Mouse (Mus musculus) lung, postnatal 4 days (tissue): ENCODE data around the gene Ube4a.

Source experiments
- DNase-seq, 2 experiments: peaks; one replicate each; pipeline ENCODE4 v3.0.0; 2021

The Ube4a gene

DNA sequence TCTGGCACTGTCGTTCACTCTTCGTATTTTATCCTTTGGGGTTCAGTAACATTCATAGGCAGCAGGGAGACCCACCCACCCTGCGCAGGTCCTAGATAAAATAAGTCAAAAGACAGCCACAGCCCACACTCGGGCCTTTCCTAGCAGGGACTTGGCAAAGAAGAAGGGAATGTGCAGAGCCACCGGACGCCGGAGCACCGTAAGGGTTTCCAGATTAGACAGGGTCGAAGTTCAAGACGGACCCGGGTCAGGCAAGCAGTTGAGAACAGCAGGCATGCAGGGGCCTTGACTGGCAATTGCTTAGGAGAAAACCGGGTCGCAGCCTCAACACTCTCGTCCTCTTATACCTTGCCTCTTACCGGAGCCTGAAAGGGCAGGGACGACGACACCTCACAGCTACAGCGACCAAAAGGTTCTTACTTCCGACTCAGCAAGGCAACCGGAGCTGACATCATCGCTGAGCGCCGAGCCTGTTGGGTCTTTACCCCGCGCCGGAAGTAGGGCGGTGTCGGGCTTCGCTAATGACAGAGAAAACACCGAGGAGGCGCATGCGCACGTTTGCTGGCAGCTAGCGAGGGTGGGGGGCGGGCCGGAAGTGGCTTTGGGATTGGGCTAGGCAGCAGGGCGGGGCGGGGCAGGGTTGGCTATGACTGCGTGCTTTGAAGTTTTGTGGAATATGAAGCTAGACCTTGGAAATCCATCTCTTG, at the start of gene Ube4a:
Gene Ube4a, minus strand, starts transcription at position 475 of the 707 bp plus-strand sequence.
- DNase-seq = peak; percentile 98 to 100

DNA sequence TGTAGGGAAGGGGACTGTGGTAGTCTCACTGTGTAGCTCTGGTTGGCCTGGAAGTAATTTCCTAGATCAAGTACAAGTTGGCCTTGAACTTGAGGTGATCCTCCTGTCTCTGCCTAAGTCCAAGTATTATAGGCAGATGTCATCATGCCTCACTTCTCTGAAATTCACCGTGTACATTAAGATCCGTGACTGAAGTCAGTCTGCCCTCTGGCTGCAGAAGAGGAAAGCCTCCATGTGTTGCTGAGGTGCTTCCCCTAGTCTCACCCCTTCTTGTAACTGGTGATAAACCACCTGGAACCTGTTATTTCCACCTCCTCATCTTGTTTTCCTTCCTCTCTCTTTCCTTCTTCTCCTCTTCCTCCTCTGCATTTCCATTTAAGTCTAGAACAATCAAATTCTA, 49.5 kb upstream of the Ube4a start:
- no peak for DNase-seq

DNA sequence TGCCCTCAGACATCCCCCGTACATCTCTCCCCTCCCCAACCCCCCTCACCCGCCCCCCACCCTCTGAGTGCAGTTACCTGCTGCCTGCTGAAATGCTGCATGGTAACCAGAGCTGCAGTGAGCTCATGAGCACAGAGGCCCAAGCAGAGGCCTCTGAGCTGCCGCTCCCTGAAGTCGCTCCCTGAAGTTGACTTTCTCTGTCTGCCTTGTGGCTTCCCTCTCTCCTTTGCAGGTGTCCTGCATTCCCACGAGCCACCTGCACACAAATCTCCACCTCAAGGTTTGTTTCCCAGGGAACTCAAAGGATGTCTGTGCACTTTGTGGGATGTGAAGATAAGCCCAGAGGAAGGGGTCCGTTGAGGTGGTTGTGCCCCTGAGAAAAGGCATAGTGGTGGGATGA, 45.9 kb upstream of the Ube4a start:
- no peak for DNase-seq

DNA sequence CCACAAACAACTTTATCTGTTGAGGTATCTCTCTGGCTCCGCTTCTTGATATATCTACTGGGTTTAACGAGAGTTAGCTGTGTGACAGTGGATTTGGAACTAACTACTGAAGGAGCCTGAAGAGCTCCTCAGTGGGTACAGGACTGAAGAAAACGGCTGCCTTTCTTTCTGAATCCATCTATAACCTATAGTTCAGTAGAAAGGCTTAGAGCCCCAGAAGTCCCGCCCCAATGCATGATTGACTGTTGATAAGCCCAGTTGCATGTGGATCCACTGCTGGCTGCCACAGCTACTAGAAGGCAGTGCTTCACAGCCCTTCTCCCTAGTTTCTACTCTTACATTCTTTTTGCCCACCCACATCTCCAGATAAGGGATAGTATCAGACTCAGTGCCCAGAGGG, 45.1 kb upstream of the Ube4a start:
- no peak for DNase-seq

DNA sequence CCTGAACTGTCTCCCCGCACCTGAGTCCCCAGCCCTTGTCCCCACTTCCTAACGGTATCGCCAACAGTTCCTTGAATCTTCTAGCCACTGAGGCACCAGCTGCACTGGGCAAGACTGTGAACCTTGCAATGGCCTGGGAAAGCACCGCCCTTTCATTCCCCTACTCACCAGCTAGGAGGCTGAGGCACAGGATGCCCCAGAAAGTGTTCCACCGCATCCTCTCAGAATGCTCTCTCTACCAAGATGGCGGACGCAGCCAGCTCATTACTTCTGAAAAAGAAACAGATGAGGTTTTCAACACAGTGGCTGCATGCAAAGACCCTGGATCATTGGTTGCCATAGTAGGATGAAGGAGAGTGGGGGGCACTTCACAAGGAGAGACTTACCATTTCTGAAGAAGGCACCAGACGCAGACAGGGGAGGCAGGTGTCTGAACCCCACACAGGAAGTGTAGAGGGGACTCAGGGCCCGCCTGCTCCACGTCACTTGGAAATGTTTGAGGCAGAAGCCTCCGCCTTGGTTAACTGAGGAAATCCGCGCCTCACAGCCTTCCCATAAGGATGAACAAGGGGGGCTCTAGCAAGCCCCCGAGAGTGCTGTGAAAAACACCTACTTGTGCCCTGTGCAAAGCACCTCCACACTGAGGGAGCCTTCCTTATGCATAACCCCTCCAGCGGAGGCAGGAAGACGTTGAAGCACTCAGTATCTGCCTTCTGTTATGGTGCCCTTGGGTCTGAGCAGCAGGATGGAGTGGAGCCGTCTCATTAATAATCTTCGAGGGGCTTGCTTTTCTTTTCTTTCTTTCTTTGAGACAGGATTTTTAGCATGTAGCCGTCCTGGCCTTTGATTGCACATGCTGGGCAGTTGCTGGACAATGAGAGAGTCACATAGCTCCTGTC, 44.0 kb upstream of the Ube4a start, which contains the start of gene Cd3e:
Gene Cd3e, minus strand, starts transcription at position 448 of the 899 bp plus-strand sequence.
- DNase-seq = no peak

DNA sequence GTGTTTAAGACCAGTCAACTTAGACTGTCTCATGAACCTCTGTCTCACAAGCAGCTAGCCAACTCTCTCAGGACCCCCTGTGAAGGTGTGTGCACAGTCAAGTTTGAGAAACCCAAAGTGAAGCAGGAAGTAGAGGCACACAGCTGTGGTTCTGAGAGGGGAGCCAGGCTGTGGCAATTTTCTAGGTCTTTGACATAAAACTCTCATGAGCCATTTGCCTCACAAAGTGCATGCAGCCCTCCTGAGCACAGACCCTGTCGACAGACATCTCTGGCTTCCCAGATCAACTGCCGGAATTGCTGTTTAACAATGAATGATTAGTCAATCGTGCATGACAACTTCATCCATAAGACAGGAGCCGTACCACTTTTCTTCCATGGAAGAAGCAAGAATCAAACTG, 42.9 kb upstream of the Ube4a start:
- no peak for DNase-seq

DNA sequence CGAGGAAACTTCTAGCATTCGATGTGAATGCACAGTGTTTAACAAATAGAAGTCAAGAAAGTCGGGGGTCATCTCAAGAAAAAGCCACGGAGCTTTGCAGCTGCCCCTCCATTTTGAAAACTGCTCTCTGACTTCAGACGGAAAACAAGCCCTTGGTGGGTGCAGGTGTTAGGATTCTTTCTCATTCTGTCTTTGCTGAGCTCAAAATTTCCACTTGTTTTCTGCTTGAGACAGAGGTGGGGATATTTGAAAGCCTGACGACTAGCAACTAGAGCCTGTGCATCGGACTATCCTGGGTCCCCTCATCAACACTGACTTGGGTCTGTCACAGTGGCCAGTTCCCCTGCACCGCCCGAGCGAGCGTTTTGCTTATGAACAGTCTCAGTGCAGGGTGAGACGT, 42.0 kb upstream of the Ube4a start:
- no peak for DNase-seq

DNA sequence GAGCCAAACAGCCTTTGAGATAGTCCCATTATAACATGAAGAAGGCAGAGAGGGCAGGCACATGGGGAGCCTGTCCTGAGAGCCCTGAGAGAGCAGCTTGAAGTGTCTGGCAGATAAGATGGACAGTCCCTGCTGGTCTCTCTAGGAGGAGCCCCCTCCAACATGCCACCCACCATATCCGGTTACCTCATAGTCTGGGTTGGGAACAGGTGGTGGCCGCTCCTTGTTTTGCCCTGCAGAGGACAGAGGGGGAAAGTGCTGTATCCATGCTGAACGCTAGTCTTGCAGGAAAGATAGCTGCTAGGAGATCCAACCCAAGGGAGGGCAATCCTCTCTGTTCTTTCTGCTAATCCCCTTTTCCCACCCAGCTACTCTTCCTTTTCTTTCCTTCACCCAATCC, 34.8 kb upstream of the Ube4a start:
- no peak for DNase-seq

DNA sequence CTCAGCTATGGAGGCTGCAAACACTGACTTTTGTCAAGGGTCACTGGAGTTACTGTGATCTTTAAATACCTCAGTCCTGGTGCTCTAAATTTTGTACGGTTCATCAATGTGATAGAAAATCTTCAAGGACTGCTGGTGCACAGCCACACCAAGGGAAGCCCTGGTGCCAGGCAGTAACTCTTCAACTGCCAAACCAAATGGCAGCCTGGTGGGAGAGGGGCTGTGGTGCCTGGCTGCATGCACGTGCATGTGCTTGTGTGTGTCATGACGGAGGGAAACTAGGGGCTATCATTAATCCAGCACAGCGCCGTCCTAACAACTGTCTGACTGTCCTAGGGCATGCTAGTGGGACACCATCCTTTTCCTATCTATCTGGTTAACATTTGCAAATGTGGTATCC, 34.4 kb upstream of the Ube4a start:
- no peak for DNase-seq

DNA sequence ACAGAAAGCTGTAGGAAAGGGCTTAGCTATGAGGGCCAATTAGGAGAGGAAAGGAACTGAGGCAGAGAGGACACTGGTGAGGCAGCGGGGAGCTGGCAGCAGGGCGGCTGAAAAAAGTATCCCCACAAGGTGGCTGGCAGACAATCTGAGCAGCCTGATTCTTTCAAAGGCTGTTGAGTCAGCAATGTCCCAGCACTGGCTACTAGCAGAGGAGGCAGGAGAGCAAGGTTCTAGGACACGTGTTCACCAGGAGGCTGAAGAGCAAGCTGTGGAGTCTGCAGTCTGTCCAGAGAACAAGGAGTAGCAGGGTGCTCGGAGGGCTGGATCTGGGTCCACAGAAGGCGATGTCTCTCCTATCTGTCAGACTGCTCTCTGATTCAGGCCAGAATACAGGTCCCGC, 33.8 kb upstream of the Ube4a start:
- DNase-seq = no peak

DNA sequence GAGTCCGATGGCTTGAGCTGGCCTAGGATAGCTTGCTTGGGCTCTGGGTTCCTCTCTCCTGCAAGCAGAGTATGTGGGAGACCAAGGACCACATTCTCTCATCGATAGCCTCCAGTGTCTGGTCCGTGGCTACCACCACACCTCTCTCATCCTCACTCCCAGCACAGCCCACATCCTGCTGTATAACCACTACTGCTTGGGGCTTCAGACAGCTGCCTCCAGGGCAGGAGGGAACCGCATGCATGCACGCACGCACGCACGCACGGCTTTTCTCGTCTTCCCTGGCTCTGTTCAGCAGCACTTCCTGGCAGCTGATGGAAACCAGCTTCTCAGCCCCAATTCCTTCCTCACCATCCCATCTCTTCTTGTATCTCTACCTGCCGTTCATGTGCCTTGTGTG, 32.7 kb upstream of the Ube4a start:
- no peak for DNase-seq

DNA sequence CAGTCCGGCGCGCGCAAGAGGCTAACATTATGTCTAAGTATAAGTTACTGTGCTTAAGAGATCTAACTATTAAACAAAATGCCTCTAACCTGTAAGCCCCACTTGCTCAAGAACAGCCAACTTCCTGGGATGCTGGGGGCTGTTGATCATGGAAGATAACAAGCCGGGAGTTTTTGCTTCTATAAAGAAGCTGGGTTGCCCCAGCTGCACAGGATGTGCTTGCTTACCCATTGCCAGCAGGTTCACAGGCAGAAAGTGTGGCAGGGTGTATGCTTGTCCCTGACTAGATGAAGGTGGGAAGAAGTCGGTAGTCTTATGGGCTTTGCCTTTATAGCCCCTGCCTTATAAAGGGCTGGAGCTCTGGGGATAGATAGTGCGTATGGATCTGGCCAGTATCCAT, 31.2 kb upstream of the Ube4a start:
- no peak for DNase-seq

DNA sequence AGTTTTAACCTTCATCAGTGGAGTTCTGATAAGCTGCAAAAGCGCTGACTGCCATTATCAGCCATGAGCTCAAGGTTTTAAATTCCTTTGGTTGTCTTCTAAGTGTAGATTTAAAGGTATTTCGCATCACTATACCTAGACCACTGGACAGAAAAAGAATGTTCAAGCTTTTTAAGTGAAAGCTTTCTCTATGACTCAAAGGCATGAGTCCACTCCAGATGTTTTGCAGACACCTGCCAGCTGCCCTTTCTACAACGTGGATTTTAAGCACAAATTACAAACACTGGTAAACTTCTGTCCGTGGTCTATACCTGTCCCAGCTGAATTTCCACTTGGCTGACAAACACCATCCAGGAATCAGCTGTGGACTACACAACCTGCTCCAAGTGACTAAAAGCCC, 29.6 kb upstream of the Ube4a start:
- DNase-seq = no peak

DNA sequence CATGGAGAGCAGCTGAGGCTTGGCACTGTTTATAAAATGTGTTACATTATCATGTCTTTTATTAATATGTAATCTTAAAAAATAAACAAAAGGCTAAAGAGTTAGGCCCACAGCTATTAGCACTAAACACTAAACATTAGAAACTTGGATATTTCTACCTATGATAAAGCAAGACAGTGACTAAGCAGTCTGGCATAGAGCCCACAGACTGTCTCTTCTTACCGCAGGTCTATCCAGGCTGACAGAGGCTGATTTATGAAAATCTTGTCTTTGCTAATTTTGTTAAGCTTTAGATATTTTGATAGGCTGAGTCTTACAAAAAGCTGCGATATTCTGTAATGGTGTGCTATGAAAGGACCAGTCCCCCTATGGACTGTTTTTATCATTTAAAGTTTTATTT, 27.9 kb upstream of the Ube4a start:
- no peak for DNase-seq

DNA sequence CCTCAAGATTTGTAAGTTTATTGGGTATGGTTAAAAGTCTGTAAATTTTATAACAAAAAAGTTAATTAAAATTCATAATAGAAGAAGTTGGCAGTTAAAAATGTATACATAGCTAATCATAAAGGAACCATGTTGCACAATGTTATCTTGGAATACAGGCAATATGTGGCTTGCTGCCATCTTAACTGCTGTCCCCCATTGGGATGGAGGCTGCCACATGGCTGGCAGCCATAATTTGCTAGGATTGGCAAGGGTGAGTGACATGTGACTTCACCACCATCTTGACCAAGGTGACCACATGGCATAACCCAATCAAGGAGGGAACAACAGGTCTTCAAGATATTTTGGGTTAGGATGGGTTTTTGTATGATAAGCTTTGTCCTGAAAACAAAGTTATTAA, 26.9 kb upstream of the Ube4a start:
- DNase-seq = no peak

DNA sequence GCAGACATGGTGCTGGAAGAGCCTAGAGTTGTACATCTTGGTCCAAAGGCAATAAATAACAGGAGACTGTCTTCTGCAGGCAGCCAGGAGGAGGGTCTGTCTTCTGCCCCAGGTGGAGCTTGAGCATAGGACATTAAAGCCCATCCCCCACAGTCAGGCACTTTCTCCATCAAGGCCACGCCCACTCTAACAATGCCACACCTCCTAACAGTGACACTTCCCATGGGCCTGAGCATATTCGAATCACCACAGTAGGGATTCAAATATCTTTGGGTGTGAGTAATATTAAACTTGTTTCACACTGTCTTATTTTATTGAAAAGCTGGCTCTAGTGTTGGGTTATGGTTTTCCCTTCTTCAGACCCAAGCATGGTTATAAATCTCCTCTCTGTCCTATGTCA, 26.4 kb upstream of the Ube4a start:
- no peak for DNase-seq

DNA sequence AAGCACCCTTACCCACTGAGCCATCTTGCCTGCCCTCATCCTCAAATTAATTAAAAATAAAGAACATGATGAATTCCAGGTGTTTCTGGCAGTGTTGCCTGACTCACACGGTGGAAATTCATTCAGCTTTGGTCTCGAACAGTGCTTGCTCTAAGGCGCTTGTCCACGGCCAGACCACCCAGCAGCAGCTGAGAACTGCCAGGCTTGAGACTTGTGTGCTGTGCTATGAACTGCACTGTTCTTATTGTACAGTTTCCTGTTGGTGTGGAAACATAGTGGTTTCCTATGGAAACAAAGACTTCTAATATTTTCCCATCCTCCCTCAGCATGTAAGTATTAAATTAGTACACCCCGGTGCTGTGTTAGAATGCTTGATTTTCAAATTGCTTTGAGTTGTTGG, 21.6 kb upstream of the Ube4a start:
- no peak for DNase-seq

DNA sequence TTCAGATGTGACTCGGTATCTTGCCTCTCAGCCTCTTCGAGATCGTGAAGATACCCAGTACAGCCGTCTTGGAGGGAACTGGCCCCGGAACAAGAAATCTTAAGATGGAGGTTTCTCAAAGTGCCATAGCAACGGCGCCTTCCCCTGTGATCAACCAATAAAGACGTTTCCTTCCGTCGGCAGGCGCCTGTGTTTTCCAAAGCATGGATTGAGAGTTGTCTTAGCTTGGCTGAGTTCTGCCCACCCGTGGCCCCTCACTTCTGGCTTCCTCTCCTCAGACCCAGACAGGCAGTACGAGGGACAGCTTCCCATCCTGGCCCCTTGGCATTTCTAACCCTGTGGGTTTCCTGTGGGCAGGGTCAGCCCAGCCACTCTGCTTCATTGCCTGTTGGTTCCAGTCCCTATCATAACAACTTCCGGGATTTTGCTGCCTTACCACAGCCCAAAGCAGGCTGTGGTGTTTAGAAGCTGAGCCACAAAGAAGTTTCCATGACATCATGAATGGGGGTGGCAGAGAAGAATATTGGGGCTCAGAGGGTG, 20.9 kb upstream of the Ube4a start:
- DNase-seq = peak; percentile 65 to 69

DNA sequence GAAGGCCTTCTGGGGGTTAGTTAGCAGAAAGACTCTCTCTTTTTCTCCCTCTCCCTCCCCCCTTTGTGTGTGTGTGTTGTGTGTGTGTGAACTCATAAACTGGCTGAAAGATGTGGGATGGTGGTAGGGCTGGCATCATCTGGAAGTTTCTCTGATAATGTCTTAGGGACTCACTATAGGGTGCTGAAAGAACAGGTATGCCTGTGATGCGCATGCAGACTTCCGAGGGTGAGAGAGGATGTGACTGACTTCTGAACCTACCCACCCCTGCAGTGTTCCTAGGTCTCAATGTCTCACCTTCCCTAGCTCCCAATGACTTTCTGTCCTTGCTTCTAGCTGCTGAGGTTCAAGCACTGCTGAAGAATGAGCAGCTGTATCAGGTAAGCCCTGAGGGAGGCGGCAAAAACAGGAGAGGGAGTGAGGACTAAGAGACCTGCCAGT, 20.3 kb upstream of the Ube4a start:
- no peak for DNase-seq

DNA sequence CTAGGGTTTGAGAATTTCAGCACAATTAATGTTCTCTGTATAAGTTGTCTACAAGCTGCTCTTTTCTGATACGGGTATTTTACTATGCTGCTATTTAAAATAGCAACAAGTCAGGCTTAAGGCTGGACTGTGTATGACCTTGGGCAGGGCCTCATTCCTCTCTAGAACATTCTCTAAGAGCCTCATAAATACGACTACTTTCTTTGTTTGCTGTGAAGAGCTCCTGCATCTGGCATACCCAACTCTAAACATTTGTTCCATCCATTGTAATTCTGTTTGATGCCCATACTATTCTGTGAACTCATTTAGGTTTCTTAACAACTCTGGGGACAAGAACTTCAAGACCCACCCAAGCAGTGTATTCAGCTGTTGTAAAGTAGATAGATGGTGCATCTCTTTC, 17.6 kb upstream of the Ube4a start:
- no peak for DNase-seq

DNA sequence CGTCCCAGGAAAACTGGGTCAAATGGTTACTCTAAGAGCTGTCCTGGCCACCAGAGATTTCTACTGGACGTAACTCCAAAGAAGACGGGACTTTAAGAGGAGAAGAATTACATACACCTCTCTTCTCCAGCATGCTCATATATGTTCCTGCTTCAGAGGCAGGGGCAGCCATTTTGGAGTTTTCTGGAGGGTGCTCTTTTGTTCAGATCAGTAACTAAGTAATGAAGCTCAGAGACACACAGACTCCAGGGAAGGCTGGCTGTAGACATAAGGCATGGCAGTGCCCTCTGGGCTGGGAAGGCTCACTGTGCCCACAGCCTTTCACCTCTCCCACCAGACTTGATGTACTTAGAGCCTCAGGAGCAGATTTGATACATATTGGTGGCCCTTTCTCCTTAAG, 17.1 kb upstream of the Ube4a start:
- DNase-seq = no peak

DNA sequence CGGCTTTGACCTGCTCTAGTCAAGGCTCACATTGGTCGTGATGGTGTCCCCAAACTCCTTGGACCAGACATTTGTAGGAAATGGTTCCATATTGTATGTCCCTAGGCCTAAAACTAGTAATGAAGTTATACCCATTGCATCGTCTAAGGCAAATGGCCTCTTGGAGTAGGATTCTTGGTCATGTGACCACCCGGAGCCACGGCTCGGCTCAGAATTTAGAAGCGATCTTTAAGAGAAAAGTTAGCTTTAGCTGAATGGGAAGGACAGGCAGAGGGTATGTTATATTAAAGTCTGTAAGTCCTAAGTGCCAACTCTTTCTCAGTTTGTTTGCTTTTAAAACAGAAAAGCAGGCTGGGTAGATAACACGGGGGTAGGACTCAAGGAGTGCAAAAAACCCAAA, 16.7 kb upstream of the Ube4a start:
- DNase-seq = no peak

DNA sequence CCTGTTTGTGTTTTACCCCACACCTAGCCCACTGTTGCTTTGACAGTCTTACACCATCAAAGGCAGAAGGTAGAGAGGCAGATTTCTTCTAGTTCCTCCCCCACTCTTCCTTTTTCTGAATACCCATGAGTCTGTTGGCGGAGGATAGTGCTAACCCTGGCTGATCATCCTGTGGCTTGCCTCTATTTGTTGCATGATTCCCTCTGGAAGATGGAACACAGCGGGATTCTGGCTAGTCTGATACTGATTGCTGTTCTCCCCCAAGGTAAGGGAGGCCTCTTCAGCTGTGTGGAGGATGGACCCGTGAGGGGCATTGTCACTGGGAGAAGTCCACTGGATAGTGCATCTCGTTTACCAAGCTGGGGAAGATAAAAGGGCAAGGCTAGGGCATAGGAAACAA, 16.3 kb upstream of the Ube4a start, which contains the start of gene Cd3d:
Gene Cd3d, plus strand, starts transcription at position 111 of the 400 bp plus-strand sequence.
- DNase-seq = no peak

DNA sequence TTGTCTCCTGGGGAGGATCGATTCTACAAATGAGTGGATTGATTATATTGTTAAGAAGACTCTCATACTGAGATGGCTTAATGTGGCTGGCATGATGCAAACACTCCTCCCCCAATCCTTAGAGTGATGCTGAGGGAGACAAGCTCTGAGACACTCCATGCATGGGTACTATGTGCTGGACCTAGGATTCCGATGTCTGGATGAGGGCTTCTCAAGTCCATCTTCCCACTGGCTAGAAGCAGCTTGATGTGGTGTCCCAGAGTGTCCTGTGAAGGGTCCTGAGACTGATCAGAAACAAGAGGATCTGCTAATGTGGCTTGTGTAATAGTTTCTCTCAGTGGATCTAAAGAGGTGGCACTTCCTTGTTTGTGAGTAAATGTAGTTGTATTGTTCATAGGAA, 15.7 kb upstream of the Ube4a start:
- no peak for DNase-seq
